Mouse (Mus musculus) limb, embryonic 14.5 days (tissue): ENCODE data around the gene Gm37240. TPM values are rescaled to one million over a fixed set of nuclear protein-coding genes. Genes with fewer than 3 reads are reported as not detected.
A peak's percentile ranks its signal among the peaks of the same experiment; 100 is the strongest.

Source experiments
- ATAC-seq: fragments of 200-750 bp; cut with Nextera tagmentation; 2 replicates; pipeline ENCODE4 v1.8.0; 2017; ENCODE audit warnings: low read depth, moderate number of reproducible peaks, moderate TSS enrichment; ENCODE audit not compliant: low FRiP score
- DNase-seq: peaks from one replicate; pipeline ENCODE4 v3.0.0-alpha.2; 2015; ENCODE audit warnings: low spot score
- H3K27ac ChIP-seq: fragments of 300-500 bp; sonication (generic); replicated peaks from 2 replicates; pipeline ENCODE4 v1.5.1; 2014; ENCODE audit warnings: low read depth, mild to moderate bottlenecking, low read length, moderate library complexity, mixed read lengths
- H3K27me3 ChIP-seq: fragments of 300-500 bp; sonication (generic); 2 replicates; pipeline ENCODE4 v1.6.1; 2014; ENCODE audit warnings: low read length, mixed read lengths; ENCODE audit not compliant: control insufficient read depth, insufficient read depth
- H3K36me3 ChIP-seq: fragments of 300-500 bp; sonication (generic); 2 replicates; pipeline ENCODE4 v1.6.1; 2014; ENCODE audit warnings: mild to moderate bottlenecking, low read length, moderate library complexity, mixed read lengths; ENCODE audit not compliant: control insufficient read depth, insufficient read depth
- H3K4me1 ChIP-seq: fragments of 300-500 bp; sonication (generic); 2 replicates; pipeline ENCODE4 v1.6.1; 2014; ENCODE audit warnings: antibody characterized with exemption, low read length, mixed read lengths; ENCODE audit not compliant: control insufficient read depth, insufficient read depth
- H3K4me2 ChIP-seq: fragments of 300-500 bp; sonication (generic); replicated peaks from 2 replicates; pipeline ENCODE4 v1.6.1; 2014; ENCODE audit warnings: low read depth, mild to moderate bottlenecking, low read length, moderate library complexity; ENCODE audit not compliant: severe bottlenecking
- H3K4me3 ChIP-seq: fragments of 300-500 bp; sonication (generic); replicated peaks from 2 replicates; pipeline ENCODE4 v1.5.1; 2014; ENCODE audit warnings: low read length
- H3K9ac ChIP-seq: fragments of 300-500 bp; sonication (generic); 2 replicates; pipeline ENCODE4 v1.6.1; 2014; ENCODE audit warnings: mild to moderate bottlenecking, low read depth, low read length, moderate library complexity; ENCODE audit not compliant: severe bottlenecking
- H3K9me3 ChIP-seq: fragments of 300-500 bp; sonication (generic); 2 replicates; pipeline ENCODE4 v1.6.1; 2016; ENCODE audit warnings: low read length; ENCODE audit not compliant: control insufficient read depth
- POLR2A ChIP-seq: fragments of 200-500 bp; IDR thresholded peaks from 2 replicates; pipeline ENCODE4 v1.8.0; 2012; ENCODE audit warnings: inconsistent platforms, mild to moderate bottlenecking, moderate library complexity, borderline replicate concordance; ENCODE audit not compliant: insufficient read depth, insufficient read length; ENCODE audit errors: extremely low read depth
- WGBS: fragments of 180-500 bp; shearing (Covaris S2); extraction: QIAGEN DNeasy Blood & Tissue Kit; methylation state at CpG from one replicate; pipeline ENCODE4 v1.1.7; 2014; 5-methylcytosine and 5-hydroxymethylcytosine counted together
- microRNA counts: library from miRNA; unstranded; fragments of <30 nt; microRNA quantifications from one replicate; lab custom pipeline; 2016
- microRNA-seq: library from miRNA; unstranded; fragments of <30 nt; microRNA quantifications from one replicate; pipeline ENCODE4, GENCODE M21; 2016
- polyA plus RNA-seq, 2 experiments: library from polyadenylated mRNA; depleted of rRNA in 1 of 2; stranded (reverse) in 1 of 2; unstranded in 1 of 2; fragments of >200 nt; fragmentation: Nextera tagmentation in 1 of 2; extraction: Ambion mirVana in 1 of 2; gene quantifications; 2 replicates each; pipeline versions ENCODE4 v1.2.1 to v1.2.3; 2012 to 2014

Gene Gm37240
- polyA plus RNA-seq, 2 experiments = 2.0 to 13.4 TPM

DNA sequence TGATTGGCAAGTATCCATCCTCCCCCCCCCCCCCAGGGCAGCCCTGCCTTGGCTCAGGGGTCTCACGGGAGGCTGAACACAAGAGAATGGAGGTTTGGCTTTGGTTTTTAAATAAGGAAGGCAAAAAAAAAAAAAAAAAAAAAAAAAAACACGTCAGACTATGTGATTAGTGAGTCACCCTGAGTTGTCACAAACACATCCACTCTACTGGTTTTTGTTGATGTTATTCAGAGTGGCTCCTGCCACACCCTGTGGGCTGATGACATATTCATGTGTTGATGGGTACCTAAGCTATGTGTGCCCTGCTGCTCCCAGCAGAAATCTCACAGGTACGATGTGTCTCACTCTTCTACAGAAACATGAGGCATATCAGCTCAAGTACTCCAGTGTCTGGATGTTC, 1436.7 kb downstream of the Gm37240 start:
- no peaks in the 10 kb centered on the region for H3K27me3 ChIP-seq
- H3K9me3 ChIP-seq = no peaks in the 10 kb centered on the region
- H3K9ac ChIP-seq = no peak overlapping the region
- H3K27ac ChIP-seq = no peak overlapping the region
- no peaks in the 10 kb centered on the region for H3K36me3 ChIP-seq
- no peak for TF ChIP-seq POLR2A
- ATAC-seq = no peak
- H3K4me3 ChIP-seq = no peak overlapping the region
- peaks cover 20% of the 10 kb centered on the region for H3K4me1 ChIP-seq
- H3K4me2 ChIP-seq = no peak overlapping the region
- DNase-seq = no peak
- WGBS = 76% methylated on average over 3 of the region's 3 CpGs

GRCm38 (mm10) chr3:84449015-84449414, 1438.3 kb downstream of the Gm37240 start:
- ATAC-seq (no peak), DNase-seq (no peak)
- TF ChIP-seq POLR2A = no peak
- Histone ChIP-seq H3K4me3 (no peak overlapping the region), H3K4me2 (no peak overlapping the region), H3K9ac (no peak overlapping the region), H3K36me3 (no peaks in the 10 kb centered on the region), H3K27ac (no peak overlapping the region), H3K27me3 (no peaks in the 10 kb centered on the region), H3K4me1 (peaks cover 20% of the 10 kb centered on the region), H3K9me3 (no peaks in the 10 kb centered on the region)
- 62% methylated on average over 9 of the region's 9 CpGs for WGBS

GRCm38 (mm10) chr3:84447803-84448202, 1439.5 kb downstream of the Gm37240 start:
- no peak for DNase-seq
- no peaks in the 10 kb centered on the region for H3K9me3 ChIP-seq
- no peak overlapping the region for H3K4me3 ChIP-seq
- no peak for TF ChIP-seq POLR2A
- no peaks in the 10 kb centered on the region for H3K36me3 ChIP-seq
- no peak overlapping the region for H3K9ac ChIP-seq
- no peaks in the 10 kb centered on the region for H3K27me3 ChIP-seq
- H3K27ac ChIP-seq = no peak overlapping the region
- no peak for ATAC-seq
- peaks cover 20% of the 10 kb centered on the region for H3K4me1 ChIP-seq
- no peak overlapping the region for H3K4me2 ChIP-seq
- 72% methylated on average over 5 of the region's 5 CpGs for WGBS

MicroRNA genes within 50 kb of the gene (microRNA counts, 519-probe panel; counts per million panel counts)
- 861 counts per million, percentile 4 among the panel's probes with 10 or more counts for microRNA mmu-miR-466k (lab: Ali Mortazavi, UCI)

Small RNA genes lying within 50 kb of the gene (microRNA-seq; reads per million reads assigned to microRNA genes)
- gene Mir466k = not detected

Other genes starting within 250 kb of the Gm37240 start
- gene Fam160a1, start 70.2 kb downstream of the Gm37240 start, polyA plus RNA-seq (2012; rRNA removed) = 3.8 and 4.3 TPM in 2 replicates
- gene Fam160a1, start 70.2 kb downstream of the Gm37240 start, polyA plus RNA-seq (2014; fragmentation: Nextera tagmentation; extraction: Ambion mirVana) = 6.2 and 6.9 TPM in 2 replicates
- 0.89 and 1.1 TPM in 2 replicates for gene Glt28d2, start within 50 bp of the Gm37240 start, polyA plus RNA-seq (2012; rRNA removed)
- 2.4 and 3.2 TPM in 2 replicates for gene Glt28d2, start within 50 bp of the Gm37240 start, polyA plus RNA-seq (2014; fragmentation: Nextera tagmentation; extraction: Ambion mirVana)
- gene Sh3d19, start 83.6 kb upstream of the Gm37240 start, polyA plus RNA-seq (2012; rRNA removed) = 33.8 and 36.5 TPM in 2 replicates
- 29.2 and 32.1 TPM in 2 replicates for gene Sh3d19, start 83.6 kb upstream of the Gm37240 start, polyA plus RNA-seq (2014; fragmentation: Nextera tagmentation; extraction: Ambion mirVana)
- not detected in 2 replicates for gene Prss48, start 115.0 kb upstream of the Gm37240 start, polyA plus RNA-seq (2012; rRNA removed)
- not detected in 2 replicates for gene Prss48, start 115.0 kb upstream of the Gm37240 start, polyA plus RNA-seq (2014; fragmentation: Nextera tagmentation; extraction: Ambion mirVana)